Mouse (Mus musculus) spleen, postnatal 0 days (tissue): ENCODE data around the gene Ptdss2. TPM values are rescaled to one million over a fixed set of nuclear protein-coding genes. Genes with fewer than 3 reads are reported as not detected.

ENCODE experiments used
- polyA plus RNA-seq: library from polyadenylated mRNA; unstranded; fragments of >200 nt; fragmentation: Nextera tagmentation; extraction: Ambion mirVana; gene quantifications from 2 replicates; pipeline ENCODE4 v1.2.1, GENCODE M21; 2015

Gene Ptdss2
- 137 and 167 TPM in 2 replicates for polyA plus RNA-seq

GRCm38 (mm10) chr7:141122245-141122644, at the start of gene Ptdss2:
Gene Ptdss2, plus strand, starts transcription at chr7:141122382.

GRCm38 (mm10) chr7:141077841-141078240, 44.3 kb upstream of the Ptdss2 start, which contains the start of gene Pkp3:
Gene Pkp3, plus strand, starts transcription at chr7:141078218.

GRCm38 (mm10) chr7:141099911-141100691, 22.1 kb upstream of the Ptdss2 start, which contains the start of gene Sigirr:
Gene Sigirr, minus strand, starts transcription at chr7:141100572.

GRCm38 (mm10) chr7:141117636-141118035, 4.5 kb upstream of the Ptdss2 start, which contains the start of gene Ano9:
Gene Ano9, minus strand, starts transcription at chr7:141117806.

GRCm38 (mm10) chr7:141172116-141173006, 50.2 kb downstream of the Ptdss2 start, which contains the start of gene Rnh1:
Gene Rnh1, minus strand, starts transcription at chr7:141172857.

GRCm38 (mm10) chr7:141193948-141194347, 71.8 kb downstream of the Ptdss2 start, which contains the start of the genes Hras and Lrrc56:
Gene Hras, minus strand, starts transcription at chr7:141194005.
Gene Lrrc56, plus strand, starts transcription at chr7:141194157.

Other genes starting within 250 kb of the Ptdss2 start
- gene Psmd13, start 240.4 kb upstream of the Ptdss2 start, polyA plus RNA-seq: 159 and 163 TPM in 2 replicates
- gene Sirt3, start 240.1 kb upstream of the Ptdss2 start, polyA plus RNA-seq: 21.7 and 24.0 TPM in 2 replicates
- gene Cox8b, start 221.9 kb upstream of the Ptdss2 start, polyA plus RNA-seq: 0.55 and 1.2 TPM in 2 replicates
- gene Nlrp6, start 201.5 kb upstream of the Ptdss2 start, polyA plus RNA-seq: 0.08 TPM in 2 replicates
- gene Pgghg, start 181.0 kb upstream of the Ptdss2 start, polyA plus RNA-seq: 6.2 and 8.2 TPM in 2 replicates
- 0.97 and 1.4 TPM in 2 replicates for gene Ifitm5, start 172.1 kb upstream of the Ptdss2 start, polyA plus RNA-seq
- gene Gm45717, start 166.4 kb upstream of the Ptdss2 start, polyA plus RNA-seq: 0.40 TPM in 1 of 2 replicates, not detected in the other
- 630 and 797 TPM in 2 replicates for gene Ifitm2, start 166.4 kb upstream of the Ptdss2 start, polyA plus RNA-seq
- gene Ifitm1, start 155.2 kb upstream of the Ptdss2 start, polyA plus RNA-seq: 143 and 182 TPM in 2 replicates
- gene Ifitm3, start 111.6 kb upstream of the Ptdss2 start, polyA plus RNA-seq: 384 and 520 TPM in 2 replicates
- 94.2 and 145 TPM in 2 replicates for gene Ifitm6, start 104.5 kb upstream of the Ptdss2 start, polyA plus RNA-seq
- gene Gm17387, start 93.3 kb upstream of the Ptdss2 start, polyA plus RNA-seq: not detected in 2 replicates
- 0.29 and 0.49 TPM in 2 replicates for gene B4galnt4, start 61.3 kb upstream of the Ptdss2 start, polyA plus RNA-seq
- 2.2 and 3.6 TPM in 2 replicates for gene Pkp3, start 44.2 kb upstream of the Ptdss2 start, polyA plus RNA-seq
- 8.6 and 9.9 TPM in 2 replicates for gene Sigirr, start 21.8 kb upstream of the Ptdss2 start, polyA plus RNA-seq
- gene Ano9, start 4.6 kb upstream of the Ptdss2 start, polyA plus RNA-seq: 0.29 and 0.60 TPM in 2 replicates
- 61.3 and 72.7 TPM in 2 replicates for gene Rnh1, start 50.5 kb downstream of the Ptdss2 start, polyA plus RNA-seq
- gene Hras, start 71.6 kb downstream of the Ptdss2 start, polyA plus RNA-seq: 62.2 and 63.7 TPM in 2 replicates
- gene Lrrc56, start 71.8 kb downstream of the Ptdss2 start, polyA plus RNA-seq: 4.3 and 4.7 TPM in 2 replicates
- 0.22 and 0.33 TPM in 2 replicates for gene Lmntd2, start 91.7 kb downstream of the Ptdss2 start, polyA plus RNA-seq
- 9.9 and 12.2 TPM in 2 replicates for gene Rassf7, start 93.5 kb downstream of the Ptdss2 start, polyA plus RNA-seq
- 32.7 and 37.2 TPM in 2 replicates for gene Phrf1, start 106.4 kb downstream of the Ptdss2 start, polyA plus RNA-seq
- gene Irf7, start 144.1 kb downstream of the Ptdss2 start, polyA plus RNA-seq: 32.5 and 46.0 TPM in 2 replicates
- 0.07 and 0.11 TPM in 2 replicates for gene Cdhr5, start 154.4 kb downstream of the Ptdss2 start, polyA plus RNA-seq
- 10.2 and 15.9 TPM in 2 replicates for gene Sct, start 156.8 kb downstream of the Ptdss2 start, polyA plus RNA-seq
- gene Drd4, start 169.6 kb downstream of the Ptdss2 start, polyA plus RNA-seq: 0.10 and 0.55 TPM in 2 replicates
- 26.7 and 31.4 TPM in 2 replicates for gene Deaf1, start 205.3 kb downstream of the Ptdss2 start, polyA plus RNA-seq
- 25.3 and 26.4 TPM in 2 replicates for gene Tmem80, start 205.4 kb downstream of the Ptdss2 start, polyA plus RNA-seq
- gene Eps8l2, start 216.5 kb downstream of the Ptdss2 start, polyA plus RNA-seq: 1.6 and 2.0 TPM in 2 replicates